Mouse (Mus musculus) lung, postnatal 0 days (tissue): ENCODE measurements around the gene Cep70.

Source experiments
- CTCF ChIP-seq: IDR thresholded peaks from 2 replicates; pipeline ENCODE4 v1.5.1; 2016; ENCODE audit warnings: antibody characterized with exemption, mild to moderate bottlenecking
- EP300 ChIP-seq: IDR thresholded peaks from 2 replicates; pipeline ENCODE4 v1.6.1; 2016; ENCODE audit warnings: antibody characterized with exemption, mild to moderate bottlenecking, control low read depth

DNA sequence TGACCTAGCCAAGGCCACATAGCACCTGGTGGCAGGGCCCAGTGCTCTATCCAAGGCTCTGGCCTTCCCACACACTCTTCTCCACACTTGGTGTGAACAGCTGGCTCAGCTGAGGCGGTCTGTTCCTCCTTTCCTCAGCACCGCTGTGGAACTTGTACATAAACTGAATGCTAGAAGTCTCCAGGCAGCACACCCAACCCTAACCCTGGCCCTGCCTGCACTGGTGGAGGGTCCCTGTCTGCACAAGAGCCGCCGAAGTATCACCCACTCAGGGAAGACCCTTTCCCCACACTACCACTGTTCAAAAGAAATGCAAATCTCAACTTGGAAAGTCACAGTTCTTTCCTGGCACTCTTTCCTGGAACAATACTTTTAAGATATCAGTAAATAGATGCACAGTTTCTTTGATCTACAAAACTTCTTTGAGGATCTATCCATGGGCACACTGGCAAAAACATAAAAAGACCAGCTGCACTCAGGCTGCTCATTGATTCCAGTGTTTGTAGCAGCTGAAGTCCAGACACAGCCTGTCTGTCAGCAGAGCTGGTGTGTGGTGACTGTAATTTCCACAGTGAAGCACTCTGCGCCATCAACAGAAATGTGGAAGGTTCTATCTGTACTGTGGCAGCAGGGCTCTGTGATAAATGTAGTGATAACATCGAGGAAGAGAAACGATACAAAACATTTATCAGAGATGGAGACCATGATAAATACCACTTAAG is 82.2 kb downstream of the Cep70 start:
- TF ChIP-seq EP300 (no peak), CTCF (no peak)
